Mouse (Mus musculus) C2C12 (cell line): ENCODE results near the gene 1700030J22Rik.

ENCODE experiments used
- MAX ChIP-seq: IDR thresholded peaks from one replicate; pipeline ENCODE4 v1.6.1; 2011; ENCODE audit warnings: mild to moderate bottlenecking, control low read depth
- USF1 ChIP-seq: IDR thresholded peaks from one replicate; pipeline ENCODE4 v1.6.1; 2011; ENCODE audit warnings: low read depth, mild to moderate bottlenecking, control low read depth, moderate library complexity

DNA sequence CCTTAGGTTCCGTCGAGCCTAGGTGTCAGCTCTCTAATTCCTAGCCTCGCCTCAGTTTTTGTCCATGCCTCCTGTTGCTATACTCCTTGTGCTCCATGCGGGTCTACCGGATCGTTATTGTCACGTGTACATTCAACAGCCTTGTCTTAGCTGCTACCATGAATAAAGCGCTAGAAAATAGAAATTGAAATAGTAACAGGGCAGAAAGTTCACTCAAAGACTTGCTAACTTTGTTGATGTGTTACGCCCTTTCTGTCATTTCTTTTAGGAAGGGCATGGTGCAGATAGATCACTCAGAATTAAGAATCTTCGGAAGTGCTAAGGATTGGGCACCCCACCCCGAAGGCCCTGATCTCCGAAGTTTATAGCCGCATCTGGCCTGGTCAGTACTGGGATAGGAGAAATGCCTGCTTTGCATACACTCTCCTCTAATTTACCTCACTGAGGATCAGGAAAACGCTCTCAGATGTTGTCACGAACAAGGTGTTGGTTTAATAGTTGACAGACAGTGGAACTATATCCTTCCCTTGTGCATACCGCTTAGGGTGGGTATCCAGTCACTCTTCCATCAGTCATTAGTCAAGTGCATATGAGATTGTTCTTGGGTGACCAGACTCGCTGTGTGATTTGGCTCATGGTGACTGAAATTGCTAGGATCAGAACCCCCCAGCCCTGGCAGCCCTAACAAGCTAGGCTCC is 56.5 kb downstream of the 1700030J22Rik start:
- TF ChIP-seq USF1 (peak; percentile 11), MAX (no peak)
